Mouse (Mus musculus) embryonic fibroblast, embryonic 13.5 days (primary cell): ENCODE results near the gene Krtap9-5.

Experiments used
- CTCF ChIP-seq: IDR thresholded peaks from 2 replicates; pipeline ENCODE4 v1.5.1; 2011; ENCODE audit warnings: mild to moderate bottlenecking, control low read depth, low read length, moderate library complexity, borderline replicate concordance; ENCODE audit not compliant: insufficient read depth
- POLR2A ChIP-seq: IDR thresholded peaks from 2 replicates; pipeline ENCODE4 v1.6.1; 2011; ENCODE audit warnings: low read depth, mild to moderate bottlenecking, control low read depth, low read length, moderate library complexity

GRCm38 (mm10) chr11:99983442-99983841, 35.2 kb downstream of the Krtap9-5 start:
- TF ChIP-seq CTCF (no peak), POLR2A (no peak)
